Mouse (Mus musculus) B cell, adult 2 months (primary cell): ENCODE measurements around the gene Gm5426.
"Not testable (repeated sequence)": the region's sequence is repeated elsewhere in the genome, so short reads cannot be mapped to it uniquely, and the experiment has no call there.

Experiments used
- DNase-seq, 2 experiments: peaks; one replicate each; pipeline ENCODE4 v3.0.0; 2022

Gene Gm5426

DNA sequence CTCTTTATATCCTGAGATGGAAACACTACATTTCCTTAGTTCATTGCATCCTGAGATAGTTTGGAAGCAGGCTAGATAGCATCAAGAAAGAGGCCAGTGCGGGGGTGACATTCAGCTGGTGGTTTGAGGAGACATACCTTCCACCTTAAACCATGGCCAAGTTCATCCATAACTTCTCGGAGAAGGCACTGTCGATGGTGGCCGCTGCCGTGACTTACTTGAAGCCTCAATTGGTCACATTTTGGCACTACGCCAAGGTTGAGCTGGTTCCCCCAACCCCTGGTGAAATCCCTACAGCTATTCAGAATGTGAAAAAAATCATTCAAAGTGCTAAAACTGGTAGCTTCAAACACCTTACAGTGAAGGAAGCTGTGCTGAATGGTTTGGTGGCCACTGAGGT lies at the start of gene Gm5426:
TSS of gene Gm5426 (plus strand) at position 153 of the 400 bp plus-strand sequence.
- DNase-seq, result not testable (repeated sequence)

- no peak for DNase-seq
Measured at GRCm38 (mm10) chr10:96089744-96090143, 46.7 kb upstream of the Gm5426 start.

- DNase-seq, result no peak
Measured at GRCm38 (mm10) chr10:96090388-96090787, 46.0 kb upstream of the Gm5426 start.

- DNase-seq, result no peak
Measured at GRCm38 (mm10) chr10:96093890-96094531, 42.4 kb upstream of the Gm5426 start.

- no peak for DNase-seq
Measured at GRCm38 (mm10) chr10:96094559-96094958, 41.8 kb upstream of the Gm5426 start.

- DNase-seq, result no peak
Measured at GRCm38 (mm10) chr10:96096730-96097129, 39.7 kb upstream of the Gm5426 start.

DNA sequence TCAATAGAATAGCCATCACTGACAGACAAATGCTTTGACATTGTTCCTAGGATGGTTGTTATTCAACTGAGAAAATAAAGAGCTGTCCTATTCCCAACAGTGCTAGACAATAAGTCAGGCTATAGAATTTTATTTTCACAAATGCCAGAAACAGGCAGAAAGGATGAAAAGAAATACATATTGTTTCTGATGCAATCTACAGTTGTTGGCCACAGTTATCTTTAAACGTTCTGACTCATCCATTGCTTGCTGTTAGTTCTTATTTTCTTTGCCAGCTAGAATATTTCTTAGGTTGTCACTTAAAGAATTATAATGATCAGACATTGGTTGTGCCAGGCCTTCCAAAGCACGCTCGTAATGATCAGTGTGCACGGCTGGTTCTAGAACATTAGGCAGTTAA lies 35.4 kb upstream of the Gm5426 start:
- DNase-seq, result no peak

DNA sequence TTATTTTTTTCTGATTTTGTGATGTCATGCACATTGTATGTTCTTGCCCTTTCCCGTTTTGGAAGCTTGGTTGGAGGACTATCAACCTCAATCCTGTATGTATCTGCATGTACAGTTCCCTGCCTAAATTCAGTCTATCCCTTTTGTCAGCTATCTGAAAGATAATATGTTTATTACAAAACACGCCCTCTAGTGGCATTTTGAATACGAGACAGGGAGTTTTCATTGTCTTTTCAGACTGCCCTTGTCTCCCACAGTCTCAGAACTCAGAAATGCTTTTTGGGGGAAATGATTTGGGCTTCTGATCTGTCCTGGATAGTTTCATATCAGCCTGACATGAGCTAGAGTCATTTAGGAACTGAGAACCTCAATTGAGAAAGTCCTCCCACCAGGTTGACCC lies 32.2 kb upstream of the Gm5426 start:
- DNase-seq, result no peak

DNA sequence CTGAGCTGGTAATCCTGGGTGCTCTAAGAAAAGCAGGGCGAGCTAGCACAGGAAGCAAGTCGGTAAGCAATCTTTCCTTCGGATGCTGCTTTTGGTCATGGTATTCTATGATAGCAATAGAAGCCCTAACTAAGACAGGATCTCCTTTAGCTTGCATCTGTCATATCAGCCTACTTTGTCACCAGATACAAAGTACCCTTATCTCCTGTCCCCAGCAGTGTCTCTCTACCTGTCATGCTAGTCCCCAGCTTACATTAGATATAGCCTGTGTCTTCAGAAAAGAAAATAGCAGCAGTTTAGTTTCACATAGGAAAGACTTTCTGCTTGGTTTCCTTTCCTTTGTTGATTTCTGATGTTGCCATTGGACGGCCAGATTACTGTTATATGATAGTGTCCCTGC lies 31.8 kb upstream of the Gm5426 start:
- no peak for DNase-seq

DNA sequence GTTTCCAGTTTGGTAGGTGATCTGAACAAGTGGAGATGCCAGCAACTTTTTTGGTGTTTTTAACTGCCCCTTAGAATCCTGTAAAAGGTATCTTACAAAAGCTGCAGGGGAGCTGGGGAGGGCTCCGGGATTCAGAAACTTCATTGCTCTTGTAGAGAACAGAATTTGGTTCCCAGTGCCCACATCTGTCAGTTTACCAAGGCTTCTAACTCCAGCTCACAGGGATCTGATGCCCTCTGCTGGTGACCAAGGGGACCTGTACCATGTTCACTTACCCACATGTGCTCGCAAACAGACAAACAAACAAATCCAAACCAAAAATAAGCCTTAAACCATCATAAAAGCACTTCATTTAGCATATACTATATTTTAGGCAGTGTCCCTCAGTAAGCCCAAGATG lies 31.3 kb upstream of the Gm5426 start:
- DNase-seq, result peak; percentile 16 to 23

GRCm38 (mm10) chr10:96106972-96107720 lies 29.3 kb upstream of the Gm5426 start:
- DNase-seq, result no peak

DNA sequence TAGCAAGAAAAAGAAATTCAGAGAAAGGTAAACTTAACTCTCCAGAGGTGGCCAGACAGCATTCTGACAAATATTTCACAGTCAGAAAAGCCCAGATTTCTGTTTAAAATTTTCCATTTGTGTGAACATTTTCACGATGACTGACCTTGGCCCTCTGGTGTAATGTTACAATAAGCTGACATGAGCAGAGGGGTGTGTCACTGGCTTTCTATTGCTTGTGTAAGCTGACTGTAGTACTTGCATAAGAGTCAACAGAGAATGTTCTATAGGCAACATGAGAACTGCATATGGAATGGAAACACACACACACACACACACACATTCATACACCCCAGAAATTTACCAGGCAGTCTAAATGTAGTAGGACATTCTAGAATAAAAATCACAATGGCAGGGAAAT lies 28.6 kb upstream of the Gm5426 start:
- no peak for DNase-seq

- DNase-seq, result no peak
Measured at GRCm38 (mm10) chr10:96115325-96115724, 21.1 kb upstream of the Gm5426 start.

DNA sequence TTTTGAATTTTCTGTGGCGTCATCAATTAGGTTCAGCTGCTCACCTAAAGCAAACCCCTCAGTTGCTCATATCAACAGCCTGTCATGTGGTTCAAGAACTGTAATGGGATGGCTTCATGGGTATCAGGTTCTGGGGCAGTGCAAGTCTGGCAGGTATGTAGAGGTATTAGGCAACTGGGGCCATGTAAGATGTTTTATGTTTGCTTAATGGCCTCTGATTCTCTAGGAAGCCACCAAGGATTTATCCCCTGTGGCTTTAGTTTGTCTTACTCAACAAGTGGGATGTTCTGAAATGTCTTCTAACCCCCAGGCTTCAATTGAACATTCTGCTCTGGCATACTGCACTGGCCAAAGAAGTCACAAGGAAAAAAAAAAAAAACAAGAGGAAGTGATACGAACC lies 15.6 kb upstream of the Gm5426 start:
- no peak for DNase-seq

GRCm38 (mm10) chr10:96121249-96122010 lies 15.0 kb upstream of the Gm5426 start:
- DNase-seq, result no peak

DNA sequence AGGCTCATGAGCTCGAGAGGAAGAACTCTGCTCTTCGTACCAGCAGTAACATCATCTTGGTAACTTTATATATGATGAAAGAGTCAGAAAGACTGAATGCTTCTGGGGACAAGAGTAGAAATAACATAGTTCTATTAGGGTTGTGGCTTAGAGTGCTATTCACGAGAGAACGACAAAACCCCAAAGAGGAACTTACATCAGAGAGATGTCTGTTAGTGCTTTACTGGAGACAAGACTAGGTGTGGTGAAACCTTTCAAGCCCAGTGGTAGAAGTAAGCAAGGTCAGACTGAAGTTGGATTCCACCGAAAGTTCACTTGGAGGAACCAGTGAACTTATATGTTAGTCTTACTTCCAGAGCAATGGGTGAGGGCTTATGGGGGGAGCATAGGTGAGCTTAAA lies 12.5 kb upstream of the Gm5426 start:
- DNase-seq, result no peak

DNA sequence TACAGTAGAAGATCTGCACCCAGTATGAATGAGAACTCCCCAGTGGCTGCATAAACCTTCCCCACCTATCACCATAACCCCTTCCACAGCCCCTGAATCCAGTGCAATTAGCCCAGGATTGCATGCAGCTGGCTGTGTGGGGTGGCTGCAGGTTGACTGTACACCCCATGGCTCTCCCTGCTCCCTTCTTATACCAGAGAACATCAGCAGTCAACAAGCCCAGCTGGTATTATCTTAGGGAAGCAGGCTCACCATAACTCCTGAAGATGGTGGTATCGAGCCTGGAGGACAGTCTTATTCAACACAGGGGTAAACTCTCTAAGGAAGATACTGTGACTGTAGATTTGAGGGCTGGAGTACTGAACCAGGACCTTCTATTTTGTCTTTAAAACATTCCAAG lies 12.1 kb upstream of the Gm5426 start:
- no peak for DNase-seq

GRCm38 (mm10) chr10:96125771-96126454 lies 10.5 kb upstream of the Gm5426 start:
- no peak for DNase-seq

DNA sequence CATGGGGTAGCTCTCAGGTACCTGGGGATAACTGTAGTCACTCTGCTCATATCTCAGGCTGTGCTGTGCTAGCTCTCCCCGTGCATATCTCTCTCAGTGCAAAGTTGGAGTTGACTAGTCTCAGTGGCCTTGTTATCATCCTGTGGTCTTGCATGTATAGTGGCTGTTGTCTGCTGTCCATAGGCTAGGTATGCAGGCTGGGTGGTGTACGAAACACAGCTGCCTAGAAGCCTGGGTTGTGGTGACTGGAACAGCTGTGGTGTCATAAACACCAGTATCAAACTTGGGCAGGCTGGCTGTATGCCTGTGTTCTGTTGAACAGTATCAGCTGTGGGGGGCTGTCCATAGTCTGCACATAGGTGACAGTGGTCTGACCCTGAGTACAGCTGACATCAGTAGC lies 7.2 kb upstream of the Gm5426 start:
- no peak for DNase-seq

DNA sequence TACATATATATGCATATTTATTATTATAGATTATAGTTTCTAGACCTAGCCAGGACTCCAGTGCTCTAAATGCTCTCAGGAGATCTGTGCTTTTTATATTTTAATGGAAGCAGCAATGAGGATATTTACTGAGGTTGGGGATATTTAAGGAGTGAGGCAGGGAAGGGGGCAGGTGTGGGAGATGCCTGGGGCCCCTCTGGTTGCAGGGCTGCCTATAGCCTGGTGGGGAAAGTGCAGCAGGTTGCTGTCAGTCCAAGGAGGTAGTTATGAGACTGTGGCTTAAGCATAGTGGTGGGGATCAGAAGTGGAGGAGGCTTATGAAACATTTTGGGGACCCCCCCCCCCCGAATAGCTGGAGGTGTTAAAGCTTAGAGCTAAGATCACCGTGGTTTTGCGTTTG lies 6.0 kb upstream of the Gm5426 start:
- no peak for DNase-seq

GRCm38 (mm10) chr10:96131112-96131511 lies 5.3 kb upstream of the Gm5426 start:
- no peak for DNase-seq

DNA sequence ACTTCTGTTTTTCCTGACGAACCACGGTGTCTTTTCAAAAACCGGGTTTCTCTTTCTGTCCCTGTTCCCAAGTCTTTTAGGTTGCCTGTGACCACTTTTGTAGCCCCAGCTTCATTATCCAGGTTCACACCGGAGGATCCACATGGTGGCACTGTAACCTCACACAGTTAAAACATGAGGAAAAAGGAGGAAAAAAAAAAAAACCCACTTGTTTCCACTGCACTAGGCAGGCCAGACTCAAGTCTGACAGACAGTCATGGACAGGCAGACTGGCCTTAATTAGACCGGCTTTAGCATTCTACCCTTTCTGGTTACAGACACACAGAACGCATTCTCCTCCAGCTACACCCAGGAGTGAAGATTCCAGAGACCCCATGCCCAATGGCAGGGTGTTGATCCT lies 4.2 kb upstream of the Gm5426 start:
- peak; percentile 42 to 44 for DNase-seq

GRCm38 (mm10) chr10:96138585-96138984 lies 2.2 kb downstream of the Gm5426 start:
- DNase-seq, result no peak
